Mouse (Mus musculus): ENCODE measurements at regions not wholly inside any gene's neighbourhood (a gene's known extent, or its start where the extent isn't known, plus 50 kb on each side); places are given as distances from the start of the nearest gene placed in this dataset.

DNA sequence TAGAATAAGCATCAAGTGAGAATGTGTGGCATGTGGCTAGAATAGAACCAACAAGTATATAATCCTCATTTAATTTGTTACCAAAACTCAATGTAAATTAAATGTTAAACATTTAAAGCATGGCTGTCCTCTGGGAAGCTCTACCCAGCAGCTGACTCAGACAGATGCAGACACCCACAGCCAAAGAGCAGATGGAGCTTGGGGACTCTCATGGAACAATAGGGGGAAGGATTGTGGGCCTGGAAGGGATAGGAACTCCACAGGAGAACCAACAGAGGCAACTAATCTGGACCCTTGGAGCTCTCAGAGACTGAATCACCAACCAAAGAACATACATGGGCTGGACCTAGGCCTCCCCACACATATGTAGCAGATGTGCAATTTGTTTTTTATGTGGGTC, 295.1 kb upstream of the Nmur2 start:
- Histone ChIP-seq H3K4me3 (ENCODE audit: low read depth, low read length) (no peak overlapping the region), H3K36me3 (replicated peaks; ENCODE audit: control insufficient read depth, insufficient read depth, low read depth, low read length) (no peaks in the 10 kb centered on the region), H3K4me2 (ENCODE audit: low read depth, low read length) (no peak overlapping the region), H3K9ac (replicated peaks; ENCODE audit: low read length) (no peak overlapping the region), H3K27me3 (ENCODE audit: control insufficient read depth, insufficient read depth, low read length) (no peaks in the 10 kb centered on the region), H3K4me1 (ENCODE audit: control insufficient read depth, insufficient read depth, low read length) (no peaks in the 10 kb centered on the region), H3K27ac (replicated peaks; ENCODE audit: low read depth, low read length) (no peak overlapping the region), H3K9me3 (replicated peaks; ENCODE audit: control insufficient read depth, low read length) (no peaks in the 10 kb centered on the region)
- DNase-seq (ENCODE audit: low spot score) (no peak), ATAC-seq (replicated peaks; ENCODE audit: insufficient number of reproducible peaks, low FRiP score, low TSS enrichment, low read depth) (no peak)

DNA sequence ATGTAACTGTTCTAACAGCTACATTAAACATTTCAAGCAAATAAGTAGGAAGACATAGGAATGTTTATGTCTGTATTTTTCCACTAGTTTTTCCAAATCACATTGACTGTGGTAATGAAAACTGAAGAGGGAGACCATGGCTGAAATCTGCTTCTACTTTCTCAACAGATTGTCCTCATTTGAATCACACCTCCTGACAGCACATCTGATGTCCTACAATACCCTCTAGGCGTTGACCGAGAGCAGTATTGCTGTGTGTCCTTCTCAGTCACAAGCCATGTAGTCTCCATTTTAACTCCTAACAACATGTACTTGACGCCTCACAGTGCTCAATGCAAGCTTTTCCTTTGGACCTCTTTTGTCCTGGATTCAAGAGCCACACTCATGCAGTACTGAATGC, 279.5 kb upstream of the Nmur2 start:
- WGBS: 88% methylated on average over 3 of the region's 3 CpGs
- no peak overlapping the region for H3K27ac ChIP-seq (replicated peaks; ENCODE audit: low read depth, low read length)
- H3K4me2 ChIP-seq (ENCODE audit: low read depth, low read length): no peak overlapping the region
- no peak for DNase-seq (ENCODE audit: low spot score)
- H3K4me1 ChIP-seq (ENCODE audit: control insufficient read depth, insufficient read depth, low read length): no peaks in the 10 kb centered on the region
- H3K27me3 ChIP-seq (ENCODE audit: control insufficient read depth, insufficient read depth, low read length): no peaks in the 10 kb centered on the region
- H3K36me3 ChIP-seq (replicated peaks; ENCODE audit: control insufficient read depth, insufficient read depth, low read depth, low read length): no peaks in the 10 kb centered on the region
- no peak overlapping the region for H3K9ac ChIP-seq (replicated peaks; ENCODE audit: low read length)
- H3K9me3 ChIP-seq (replicated peaks; ENCODE audit: control insufficient read depth, low read length): no peaks in the 10 kb centered on the region
- no peak overlapping the region for H3K4me3 ChIP-seq (ENCODE audit: low read depth, low read length)
- ATAC-seq (replicated peaks; ENCODE audit: insufficient number of reproducible peaks, low FRiP score, low TSS enrichment, low read depth): no peak

DNA sequence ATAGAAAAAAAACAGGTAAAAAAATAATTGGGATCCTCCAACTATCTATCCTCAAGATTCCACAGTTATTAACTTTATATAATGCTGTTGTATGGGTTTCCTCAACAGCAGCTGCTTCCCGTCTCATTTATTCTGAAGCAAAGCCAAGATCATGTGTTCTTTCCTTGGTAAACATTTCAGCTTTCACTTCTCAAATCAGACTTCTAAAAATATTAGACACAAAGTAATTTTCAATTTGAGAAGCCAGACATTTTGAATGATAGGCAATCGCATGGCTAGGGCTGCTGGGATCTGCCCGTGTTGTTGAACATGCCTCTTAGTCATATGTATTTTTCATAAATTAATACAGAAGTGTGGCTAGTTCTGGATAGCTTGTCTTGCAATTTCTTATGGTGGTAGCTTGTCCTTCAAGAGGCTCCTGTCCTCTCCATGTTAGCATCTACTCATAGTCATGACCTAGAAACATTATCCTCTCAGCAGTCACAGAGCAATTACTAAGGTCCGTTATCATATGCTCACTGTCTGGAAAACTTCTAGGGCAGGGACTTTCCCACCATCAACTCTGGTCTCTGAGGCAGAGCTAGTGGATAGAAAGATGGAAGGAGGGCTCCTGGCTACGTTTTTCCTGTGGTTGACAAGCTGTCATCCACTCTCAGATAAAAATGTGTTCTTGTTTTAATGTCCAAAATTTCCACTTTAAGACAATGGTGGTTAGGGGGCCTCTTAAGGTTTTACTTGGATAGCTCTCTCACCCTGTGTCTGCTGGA, 274.6 kb upstream of the Nmur2 start:
- Histone ChIP-seq H3K4me2 (ENCODE audit: low read depth, low read length) (no peak overlapping the region), H3K4me1 (ENCODE audit: control insufficient read depth, insufficient read depth, low read length) (no peaks in the 10 kb centered on the region), H3K9me3 (replicated peaks; ENCODE audit: control insufficient read depth, low read length) (no peaks in the 10 kb centered on the region), H3K36me3 (replicated peaks; ENCODE audit: control insufficient read depth, insufficient read depth, low read depth, low read length) (no peaks in the 10 kb centered on the region), H3K4me3 (ENCODE audit: low read depth, low read length) (no peak overlapping the region), H3K27ac (replicated peaks; ENCODE audit: low read depth, low read length) (no peak overlapping the region), H3K27me3 (ENCODE audit: control insufficient read depth, insufficient read depth, low read length) (no peaks in the 10 kb centered on the region), H3K9ac (replicated peaks; ENCODE audit: low read length) (no peak overlapping the region)
- DNase-seq (ENCODE audit: low spot score) (no peak), ATAC-seq (replicated peaks; ENCODE audit: insufficient number of reproducible peaks, low FRiP score, low TSS enrichment, low read depth) (no peak)
- 85% methylated on average over 5 of the region's 5 CpGs for WGBS

DNA sequence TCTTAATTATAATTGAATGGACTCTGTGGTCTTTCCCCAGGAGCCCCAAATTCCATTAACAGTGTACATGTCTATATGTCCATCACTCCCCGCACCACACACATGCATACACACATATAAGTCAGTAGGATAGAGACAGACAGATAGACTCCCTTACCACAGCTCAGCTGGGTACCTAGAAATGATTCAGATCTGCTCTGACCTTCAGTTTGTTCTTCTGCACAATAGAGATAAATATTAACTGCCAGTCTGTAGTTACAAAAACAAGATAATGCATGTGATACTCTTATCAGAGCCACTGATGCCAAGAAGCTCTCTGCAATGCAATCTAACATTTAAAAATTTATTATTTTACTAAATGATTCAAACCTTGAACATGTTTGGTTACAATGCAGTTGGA, 268.7 kb upstream of the Nmur2 start:
- Histone ChIP-seq H3K27ac (replicated peaks; ENCODE audit: low read depth, low read length) (no peak overlapping the region), H3K27me3 (ENCODE audit: control insufficient read depth, insufficient read depth, low read length) (no peaks in the 10 kb centered on the region), H3K36me3 (replicated peaks; ENCODE audit: control insufficient read depth, insufficient read depth, low read depth, low read length) (no peaks in the 10 kb centered on the region), H3K4me1 (ENCODE audit: control insufficient read depth, insufficient read depth, low read length) (no peaks in the 10 kb centered on the region), H3K4me2 (ENCODE audit: low read depth, low read length) (no peak overlapping the region), H3K4me3 (ENCODE audit: low read depth, low read length) (no peak overlapping the region), H3K9me3 (replicated peaks; ENCODE audit: control insufficient read depth, low read length) (no peaks in the 10 kb centered on the region), H3K9ac (replicated peaks; ENCODE audit: low read length) (no peak overlapping the region)
- no peak for ATAC-seq (replicated peaks; ENCODE audit: insufficient number of reproducible peaks, low FRiP score, low TSS enrichment, low read depth)
- no peak for DNase-seq (ENCODE audit: low spot score)
- 91% methylated on average over 1 of the region's 1 CpGs for WGBS

DNA sequence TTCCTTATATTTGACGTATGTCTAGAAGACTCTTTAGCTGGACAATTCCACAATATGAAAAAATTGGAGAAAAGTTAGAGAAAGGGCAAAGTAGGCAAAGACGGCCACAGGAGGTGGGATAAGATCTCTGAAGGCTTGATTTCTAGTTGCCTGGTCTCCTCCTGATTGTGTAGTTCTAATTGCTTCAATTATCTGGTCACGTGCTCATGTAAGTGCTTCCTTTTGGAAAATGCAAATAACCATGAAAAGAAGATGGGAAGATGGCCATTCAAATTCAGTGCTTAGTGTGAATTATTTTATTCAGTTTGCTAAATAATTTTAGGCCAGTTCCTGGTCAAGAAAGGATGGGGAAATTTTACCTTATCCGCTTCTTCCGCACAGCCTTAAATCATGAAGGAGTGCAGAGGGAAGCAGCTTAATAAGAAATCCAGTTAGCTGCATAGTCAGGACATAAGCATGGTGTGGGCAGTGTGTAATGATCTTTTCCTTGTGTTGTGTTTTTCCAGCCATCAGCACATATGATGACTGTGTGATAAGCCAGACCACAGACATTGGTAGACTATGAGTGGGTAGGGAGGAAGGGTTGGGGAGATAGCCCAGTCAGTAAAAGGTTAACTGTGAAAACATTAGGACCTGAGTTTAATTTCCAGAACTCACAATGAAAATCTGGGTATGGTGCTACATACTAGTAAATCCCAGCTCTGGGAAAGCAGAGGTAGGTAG, 267.7 kb upstream of the Nmur2 start:
- ATAC-seq (replicated peaks; ENCODE audit: insufficient number of reproducible peaks, low FRiP score, low TSS enrichment, low read depth) (no peak), DNase-seq (ENCODE audit: low spot score) (no peak)
- H3K36me3 ChIP-seq (replicated peaks; ENCODE audit: control insufficient read depth, insufficient read depth, low read depth, low read length): no peaks in the 10 kb centered on the region
- no peak overlapping the region for H3K4me3 ChIP-seq (ENCODE audit: low read depth, low read length)
- H3K27me3 ChIP-seq (ENCODE audit: control insufficient read depth, insufficient read depth, low read length): no peaks in the 10 kb centered on the region
- H3K27ac ChIP-seq (replicated peaks; ENCODE audit: low read depth, low read length): no peak overlapping the region
- WGBS: 79% methylated on average over 5 of the region's 5 CpGs
- H3K4me2 ChIP-seq (ENCODE audit: low read depth, low read length): no peak overlapping the region
- no peaks in the 10 kb centered on the region for H3K9me3 ChIP-seq (replicated peaks; ENCODE audit: control insufficient read depth, low read length)
- no peaks in the 10 kb centered on the region for H3K4me1 ChIP-seq (ENCODE audit: control insufficient read depth, insufficient read depth, low read length)
- H3K9ac ChIP-seq (replicated peaks; ENCODE audit: low read length): no peak overlapping the region

DNA sequence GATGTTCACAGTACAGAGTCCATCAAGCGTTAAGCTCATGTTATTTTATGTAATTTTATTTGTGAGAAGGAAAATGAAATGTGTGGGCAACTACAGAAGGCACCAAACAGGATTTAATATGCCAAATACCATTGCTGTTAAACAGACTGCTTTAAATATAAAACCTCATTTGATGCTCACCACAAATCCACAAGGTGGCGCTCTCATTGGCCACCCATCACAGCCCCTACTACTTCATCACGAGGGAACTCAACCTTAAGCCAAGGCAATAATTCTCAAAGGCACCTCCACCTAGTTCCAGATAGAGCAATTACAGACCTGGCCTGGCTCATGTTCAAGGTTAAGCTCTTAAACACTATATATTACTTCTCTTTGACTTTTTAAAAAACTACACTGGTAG, 266.2 kb upstream of the Nmur2 start:
- Histone ChIP-seq H3K27me3 (ENCODE audit: control insufficient read depth, insufficient read depth, low read length) (no peaks in the 10 kb centered on the region), H3K4me2 (ENCODE audit: low read depth, low read length) (no peak overlapping the region), H3K4me3 (ENCODE audit: low read depth, low read length) (no peak overlapping the region), H3K9me3 (replicated peaks; ENCODE audit: control insufficient read depth, low read length) (no peaks in the 10 kb centered on the region), H3K27ac (replicated peaks; ENCODE audit: low read depth, low read length) (no peak overlapping the region), H3K9ac (replicated peaks; ENCODE audit: low read length) (no peak overlapping the region), H3K4me1 (ENCODE audit: control insufficient read depth, insufficient read depth, low read length) (no peaks in the 10 kb centered on the region), H3K36me3 (replicated peaks; ENCODE audit: control insufficient read depth, insufficient read depth, low read depth, low read length) (no peaks in the 10 kb centered on the region)
- ATAC-seq (replicated peaks; ENCODE audit: insufficient number of reproducible peaks, low FRiP score, low TSS enrichment, low read depth) (no peak), DNase-seq (ENCODE audit: low spot score) (no peak)
- 31% methylated on average over 3 of the region's 3 CpGs for WGBS

DNA sequence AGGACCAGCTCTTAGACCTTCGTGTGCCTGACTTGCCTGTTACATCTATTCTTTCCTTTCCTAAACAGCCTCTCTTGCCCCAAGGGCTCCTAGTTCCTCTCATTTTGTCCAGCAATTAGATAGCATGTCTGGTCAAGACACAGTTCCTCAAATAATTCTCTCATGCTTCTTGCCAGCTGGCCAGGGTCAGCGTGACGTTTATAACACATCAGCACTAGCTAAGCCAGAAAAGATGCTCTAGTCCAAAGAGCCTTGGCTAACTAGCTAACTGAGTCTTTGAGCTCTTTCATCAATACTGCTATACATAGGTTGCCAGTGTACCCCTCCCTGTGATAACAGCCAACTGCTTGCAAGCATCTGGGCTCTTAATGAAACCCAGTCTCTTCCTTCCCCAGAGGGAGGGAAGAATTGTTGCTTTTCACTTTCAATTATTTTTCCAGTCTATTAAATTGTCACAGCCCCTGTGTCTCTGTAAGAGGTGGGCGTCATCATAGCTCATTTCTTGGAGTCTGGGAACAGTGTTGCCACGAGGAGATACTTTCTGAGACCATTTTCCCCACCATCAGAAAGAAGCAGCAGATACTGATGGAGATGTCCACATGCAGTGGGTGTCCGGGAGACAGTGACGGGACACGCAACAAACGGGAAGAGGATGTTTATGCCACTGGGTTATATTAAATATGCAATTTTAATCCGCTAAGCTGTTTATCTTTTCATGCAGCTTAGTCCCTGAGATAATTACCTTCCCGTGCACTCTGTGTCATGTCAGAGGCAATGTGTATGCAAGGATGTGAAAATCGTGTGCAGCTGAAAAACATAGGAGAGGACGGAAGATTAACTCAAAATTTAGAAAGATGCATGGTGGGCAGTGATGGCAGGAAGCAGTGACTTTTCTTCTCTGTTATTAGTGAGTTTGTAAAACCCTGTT, 250.1 kb upstream of the Nmur2 start:
- 77% methylated on average over 13 of the region's 13 CpGs for WGBS
- Histone ChIP-seq H3K9me3 (replicated peaks; ENCODE audit: control insufficient read depth, low read length) (no peaks in the 10 kb centered on the region), H3K27me3 (ENCODE audit: control insufficient read depth, insufficient read depth, low read length) (no peaks in the 10 kb centered on the region), H3K4me1 (ENCODE audit: control insufficient read depth, insufficient read depth, low read length) (no peaks in the 10 kb centered on the region), H3K36me3 (replicated peaks; ENCODE audit: control insufficient read depth, insufficient read depth, low read depth, low read length) (no peaks in the 10 kb centered on the region), H3K4me2 (ENCODE audit: low read depth, low read length) (no peak overlapping the region), H3K9ac (replicated peaks; ENCODE audit: low read length) (no peak overlapping the region), H3K27ac (replicated peaks; ENCODE audit: low read depth, low read length) (no peak overlapping the region), H3K4me3 (ENCODE audit: low read depth, low read length) (no peak overlapping the region)
- no peak for DNase-seq (ENCODE audit: low spot score)
- no peak for ATAC-seq (replicated peaks; ENCODE audit: insufficient number of reproducible peaks, low FRiP score, low TSS enrichment, low read depth)
